Comparison of ENCODE assay signal across 27 mouse cellular contexts in the genomic region with DNA sequence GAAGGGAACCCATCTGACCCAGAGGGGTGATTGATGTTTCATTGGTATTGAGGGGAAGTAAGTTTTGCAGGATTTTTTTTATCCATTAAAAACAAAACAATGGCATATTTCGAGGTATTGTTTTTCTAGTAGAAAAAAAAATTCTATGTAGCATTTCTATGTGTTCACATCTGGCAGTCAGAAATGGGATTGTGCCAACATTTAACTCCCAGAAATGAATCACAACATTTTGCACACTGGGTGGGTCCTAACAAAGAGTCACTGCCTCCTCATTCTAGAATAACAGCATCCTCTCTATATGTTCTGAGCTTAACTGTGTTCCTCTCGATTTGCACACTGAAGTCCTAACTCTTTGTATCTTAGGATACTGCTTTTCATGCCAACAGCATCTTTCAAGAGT.
"Had no signal": no experiment of that assay in that cellular context is flagged by ENCODE, and none has a peak within 500 bp of the region (broad histone marks: within the 10 kb centered on the region; RNA-seq: fewer than 3 reads in every experiment).

No protein-coding gene starts in this region.

- H3K27ac ChIP-seq: limb, embryonic 10.5 days; limb, embryonic 12.5 days; limb, embryonic 13.5 days; limb, embryonic 15.5 days; liver, embryonic 12.5 days; liver, embryonic 13.5 days; liver, embryonic 14.5 days; liver, embryonic 15.5 days; lung, embryonic 15.5 days; macrophage; midbrain, embryonic 10.5 days; midbrain, embryonic 12.5 days; midbrain, embryonic 13.5 days; midbrain, embryonic 15.5 days; neural tube, embryonic 12.5 days had no signal

- DNase-seq: left cerebral cortex, postnatal 4 days; liver; liver, embryonic 13.5 days; liver, postnatal 0 days; lung, adult 18-20 months; lung, adult 2 months; lung, embryonic 14.5 days; lung, postnatal 10 days; lung, postnatal 14 days; lung, postnatal 36 days; lung, postnatal 4 days had no signal

- H3K4me1 ChIP-seq: limb, embryonic 10.5 days; limb, embryonic 12.5 days; limb, embryonic 13.5 days; limb, embryonic 15.5 days; liver, embryonic 12.5 days; liver, embryonic 13.5 days; liver, embryonic 15.5 days; lung, embryonic 15.5 days; megakaryocyte, embryonic 14.5 days; midbrain, embryonic 10.5 days; midbrain, embryonic 12.5 days; midbrain, embryonic 13.5 days; midbrain, embryonic 15.5 days; neural tube, embryonic 12.5 days had no signal

- H3K4me3 ChIP-seq: limb, embryonic 10.5 days; limb, embryonic 12.5 days; limb, embryonic 13.5 days; limb, embryonic 15.5 days; liver, embryonic 12.5 days; liver, embryonic 13.5 days; liver, embryonic 15.5 days; lung, embryonic 15.5 days; megakaryocyte, embryonic 14.5 days; midbrain, embryonic 10.5 days; midbrain, embryonic 12.5 days; midbrain, embryonic 13.5 days; midbrain, embryonic 15.5 days; myocyte; neural tube, embryonic 12.5 days had no signal
